Mouse (Mus musculus): ENCODE measurements around the gene Pmm2. TPM values are rescaled to one million over a fixed set of nuclear protein-coding genes. Genes with fewer than 3 reads are reported as not detected.
A peak's percentile ranks its signal among the peaks of the same experiment; 100 is the strongest.

Pmm2 gene
- 126 and 128 TPM in 2 replicates for polyA plus RNA-seq (2015; fragmentation: Nextera tagmentation; extraction: Ambion mirVana)

DNA sequence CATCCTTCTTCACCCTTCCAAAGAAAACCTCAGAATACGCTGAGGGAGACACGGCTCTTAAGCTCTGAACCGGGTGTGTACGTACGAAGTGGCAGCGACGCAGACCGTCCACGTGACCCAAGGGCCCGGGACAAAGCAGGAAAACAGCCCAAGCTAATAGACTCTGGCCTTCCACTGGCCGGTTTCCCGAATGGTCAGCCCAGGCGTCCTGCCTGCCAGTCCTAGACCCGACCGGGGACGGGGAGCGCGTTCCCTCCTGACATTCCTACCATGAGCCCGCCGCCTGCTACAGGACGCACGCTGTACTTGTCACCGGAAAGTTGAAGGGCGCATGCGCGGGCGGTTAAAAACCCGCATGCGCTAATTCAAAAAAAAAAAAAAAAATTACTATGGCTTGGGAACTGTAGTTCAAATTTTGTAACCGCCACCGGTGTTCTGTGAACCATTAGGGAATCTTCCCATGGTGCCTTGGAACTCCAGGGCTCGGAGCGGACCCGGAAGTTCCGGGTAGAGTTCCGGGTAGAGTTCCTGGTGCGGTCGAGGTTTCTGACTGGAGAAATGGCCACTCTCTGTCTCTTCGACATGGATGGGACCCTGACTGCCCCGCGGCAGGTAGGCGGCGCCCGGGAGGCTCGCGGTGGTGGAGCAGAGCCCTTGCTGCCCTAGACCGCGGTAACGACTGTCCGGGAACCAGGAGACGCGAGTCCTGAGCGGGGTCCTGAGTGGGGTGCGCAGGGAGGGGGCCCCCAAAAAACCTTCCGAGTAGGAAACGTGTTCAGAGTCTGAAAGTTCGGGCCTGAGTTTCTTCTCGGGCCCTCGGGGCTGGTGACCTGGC lies at the start of gene Pmm2, which contains the start of gene Tmem186:
Pmm2 (plus strand) TSS at position 458 of the 835 bp plus-strand sequence.
Tmem186 (minus strand) TSS at position 496 of the 835 bp plus-strand sequence.
- peak; percentile 88 for ATAC-seq
- H3K36me3 ChIP-seq (ENCODE audit: control insufficient read depth, insufficient read depth, low read length), result 0 out of 2 replicates have a peak, but pooled peaks cover 2% of the 10 kb centered on the region
- H3K4me3 ChIP-seq (ENCODE audit: low read length), result peak within 1 kb of the TSS; percentile 62
- WGBS, result under 1% methylated on average over 59 of the region's 59 CpGs
- peak within 1 kb of the TSS; percentile 83 for H3K9ac ChIP-seq (ENCODE audit: low read depth, low read length)
- H3K4me1 ChIP-seq (ENCODE audit: control insufficient read depth, insufficient read depth, low read length), result peaks cover 17% of the 10 kb centered on the region
- no peaks in the 10 kb centered on the region for H3K27me3 ChIP-seq (replicated peaks; ENCODE audit: control insufficient read depth, insufficient read depth, low read length)
- peak within 1 kb of the TSS; percentile 73 for H3K4me2 ChIP-seq (ENCODE audit: low read depth, low read length)
- peak within 1 kb of the TSS; percentile 86 for H3K27ac ChIP-seq (ENCODE audit: low read length)
- no peaks in the 10 kb centered on the region for H3K9me3 ChIP-seq (ENCODE audit: control insufficient read depth, low read length)

DNA sequence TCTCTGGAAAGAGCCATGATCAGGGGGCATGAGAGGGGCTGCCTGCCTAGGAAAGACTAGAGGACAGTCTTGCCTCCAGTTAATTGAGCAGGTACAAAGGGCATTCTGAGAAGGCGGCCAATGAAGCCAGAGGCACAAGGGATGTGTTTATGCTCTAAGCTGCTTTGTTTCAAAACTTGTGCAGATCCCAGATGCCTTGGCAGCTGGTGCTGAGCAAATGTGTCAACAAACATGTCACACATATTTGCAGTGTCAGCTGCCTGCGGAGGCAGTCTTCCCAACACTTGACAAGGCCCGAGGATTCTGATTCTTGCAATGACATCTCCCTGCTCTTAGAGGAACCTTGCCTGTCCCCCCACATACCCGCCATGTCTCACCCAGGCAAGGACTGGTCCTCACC lies 42.1 kb upstream of the Pmm2 start:
- no peak for ATAC-seq
- 60% methylated on average over 4 of the region's 4 CpGs for WGBS
- no peak overlapping the region for H3K9ac ChIP-seq (ENCODE audit: low read depth, low read length)
- H3K27me3 ChIP-seq (replicated peaks; ENCODE audit: control insufficient read depth, insufficient read depth, low read length), result no peaks in the 10 kb centered on the region
- H3K4me3 ChIP-seq (ENCODE audit: low read length), result no peak overlapping the region
- H3K4me1 ChIP-seq (ENCODE audit: control insufficient read depth, insufficient read depth, low read length), result 0 out of 2 replicates have a peak, but pooled peaks cover 2% of the 10 kb centered on the region
- no peak overlapping the region for H3K4me2 ChIP-seq (ENCODE audit: low read depth, low read length)
- H3K9me3 ChIP-seq (ENCODE audit: control insufficient read depth, low read length), result no peaks in the 10 kb centered on the region
- peaks cover 4% of the 10 kb centered on the region; the same call in 1 of the 2 replicates for H3K36me3 ChIP-seq (ENCODE audit: control insufficient read depth, insufficient read depth, low read length)
- no peak overlapping the region for H3K27ac ChIP-seq (ENCODE audit: low read length)

DNA sequence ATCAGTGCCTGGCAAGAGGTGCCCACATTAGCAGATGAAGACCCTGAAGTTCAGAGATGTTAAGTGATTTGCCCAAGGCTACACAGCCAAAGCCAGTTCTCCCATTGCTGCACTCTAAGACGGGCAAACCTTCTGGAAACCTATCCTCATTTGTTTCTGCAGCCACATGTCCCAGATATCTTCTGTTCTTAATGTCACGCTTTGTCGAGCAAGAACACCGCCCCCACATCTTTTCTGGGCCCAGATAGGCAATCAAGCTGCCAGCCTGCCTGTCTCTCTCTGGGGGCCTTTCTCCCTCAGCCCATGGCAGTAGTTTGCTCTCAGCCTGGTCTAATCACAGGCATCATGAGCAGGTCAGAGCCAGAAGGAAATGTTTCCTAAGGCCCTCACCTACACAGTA lies 41.1 kb upstream of the Pmm2 start:
- Histone ChIP-seq H3K4me2 (ENCODE audit: low read depth, low read length) (no peak overlapping the region), H3K9me3 (ENCODE audit: control insufficient read depth, low read length) (no peaks in the 10 kb centered on the region), H3K27me3 (replicated peaks; ENCODE audit: control insufficient read depth, insufficient read depth, low read length) (no peaks in the 10 kb centered on the region), H3K9ac (ENCODE audit: low read depth, low read length) (no peak overlapping the region), H3K4me3 (ENCODE audit: low read length) (no peak overlapping the region), H3K4me1 (ENCODE audit: control insufficient read depth, insufficient read depth, low read length) (0 out of 2 replicates have a peak, but pooled peaks cover 2% of the 10 kb centered on the region), H3K36me3 (ENCODE audit: control insufficient read depth, insufficient read depth, low read length) (peaks cover 4% of the 10 kb centered on the region; the same call in 1 of the 2 replicates), H3K27ac (ENCODE audit: low read length) (no peak overlapping the region)
- no peak for ATAC-seq
- 86% methylated on average over 4 of the region's 4 CpGs for WGBS

DNA sequence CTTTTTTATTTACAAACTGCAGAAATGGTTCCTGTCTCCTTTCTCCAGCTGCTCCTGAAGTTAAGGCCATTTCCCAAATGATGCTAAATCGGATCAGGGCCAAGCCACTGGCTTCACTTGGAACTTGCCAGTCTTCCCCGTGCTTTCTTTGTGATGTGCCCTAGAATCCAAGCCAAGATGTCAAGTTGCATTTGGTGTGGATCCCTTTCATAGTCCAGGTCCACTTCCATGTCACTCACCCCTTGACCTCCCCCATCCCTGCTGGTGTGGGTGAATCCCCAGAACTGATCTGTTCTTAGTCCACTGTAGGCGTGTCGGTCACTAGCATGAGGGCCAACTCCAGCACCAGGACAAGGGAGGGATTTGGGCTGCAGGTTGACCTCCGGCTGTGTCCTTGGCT lies 40.0 kb upstream of the Pmm2 start:
- no peaks in the 10 kb centered on the region for H3K9me3 ChIP-seq (ENCODE audit: control insufficient read depth, low read length)
- no peaks in the 10 kb centered on the region for H3K27me3 ChIP-seq (replicated peaks; ENCODE audit: control insufficient read depth, insufficient read depth, low read length)
- H3K27ac ChIP-seq (ENCODE audit: low read length), result no peak overlapping the region
- H3K4me2 ChIP-seq (ENCODE audit: low read depth, low read length), result no peak overlapping the region
- no peak overlapping the region for H3K9ac ChIP-seq (ENCODE audit: low read depth, low read length)
- no peak for ATAC-seq
- peaks cover 2% of the 10 kb centered on the region; the same call in 1 of the 2 replicates for H3K4me1 ChIP-seq (ENCODE audit: control insufficient read depth, insufficient read depth, low read length)
- H3K4me3 ChIP-seq (ENCODE audit: low read length), result no peak overlapping the region
- WGBS, result 90% methylated on average over 5 of the region's 5 CpGs
- 0 out of 2 replicates have a peak, but pooled peaks cover 4% of the 10 kb centered on the region for H3K36me3 ChIP-seq (ENCODE audit: control insufficient read depth, insufficient read depth, low read length)

DNA sequence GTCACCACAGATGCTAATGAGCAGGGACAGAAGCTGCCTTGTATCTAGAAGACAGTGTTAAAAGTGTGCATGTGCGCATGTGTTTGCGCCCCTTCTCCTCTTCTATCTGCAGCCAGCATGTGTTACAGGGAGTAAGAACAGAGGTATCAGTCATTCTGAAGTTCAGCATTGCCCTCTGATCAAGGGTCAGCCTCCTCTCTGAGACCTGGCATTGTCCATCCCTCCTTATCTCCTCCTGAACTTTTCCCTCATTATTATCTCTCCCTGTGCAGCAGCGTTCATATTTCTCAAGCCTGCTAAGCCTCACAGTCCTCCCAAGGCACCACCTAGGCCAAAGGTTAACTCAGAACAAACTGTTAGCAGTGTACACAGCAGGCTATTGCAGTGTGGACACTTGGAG lies 33.7 kb upstream of the Pmm2 start:
- H3K9me3 ChIP-seq (ENCODE audit: control insufficient read depth, low read length), result no peaks in the 10 kb centered on the region
- WGBS, result 58% methylated on average over 3 of the region's 3 CpGs
- H3K4me3 ChIP-seq (ENCODE audit: low read length), result no peak overlapping the region
- no peaks in the 10 kb centered on the region for H3K27me3 ChIP-seq (replicated peaks; ENCODE audit: control insufficient read depth, insufficient read depth, low read length)
- H3K9ac ChIP-seq (ENCODE audit: low read depth, low read length), result no peak overlapping the region
- ATAC-seq, result peak; percentile 96
- H3K4me1 ChIP-seq (ENCODE audit: control insufficient read depth, insufficient read depth, low read length), result peaks cover 2% of the 10 kb centered on the region; the same call in 1 of the 2 replicates
- H3K36me3 ChIP-seq (ENCODE audit: control insufficient read depth, insufficient read depth, low read length), result no peaks in the 10 kb centered on the region
- H3K4me2 ChIP-seq (ENCODE audit: low read depth, low read length), result no peak overlapping the region
- peak overlapping the region; percentile 80 for H3K27ac ChIP-seq (ENCODE audit: low read length)

DNA sequence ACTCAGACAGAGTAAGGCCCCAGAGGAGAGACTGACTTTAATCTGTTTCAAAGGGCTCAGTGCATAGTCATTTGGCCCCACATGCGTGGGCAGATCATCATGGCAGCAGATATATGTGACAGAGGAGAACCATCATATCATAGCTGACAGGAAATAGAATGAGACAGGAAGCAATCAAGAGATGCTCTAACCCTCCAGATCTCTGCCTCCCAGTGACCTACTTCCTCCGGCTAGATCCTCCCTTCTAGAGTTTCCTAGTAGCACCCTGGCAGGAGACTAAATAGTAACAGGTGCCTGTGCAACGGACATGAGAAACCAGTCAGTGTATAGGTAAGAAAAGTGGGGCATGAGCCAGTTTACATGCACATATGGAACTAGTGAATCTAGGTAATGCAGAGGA lies 27.1 kb upstream of the Pmm2 start:
- H3K36me3 ChIP-seq (ENCODE audit: control insufficient read depth, insufficient read depth, low read length), result 0 out of 2 replicates have a peak, but pooled peaks cover 6% of the 10 kb centered on the region
- H3K4me1 ChIP-seq (ENCODE audit: control insufficient read depth, insufficient read depth, low read length), result no peaks in the 10 kb centered on the region
- H3K9me3 ChIP-seq (ENCODE audit: control insufficient read depth, low read length), result no peaks in the 10 kb centered on the region; the same call in 1 of the 2 replicates
- H3K9ac ChIP-seq (ENCODE audit: low read depth, low read length), result no peak overlapping the region
- H3K4me3 ChIP-seq (ENCODE audit: low read length), result no peak overlapping the region
- ATAC-seq, result no peak
- 86% methylated on average over 3 of the region's 3 CpGs for WGBS
- no peak overlapping the region for H3K4me2 ChIP-seq (ENCODE audit: low read depth, low read length)
- no peak overlapping the region for H3K27ac ChIP-seq (ENCODE audit: low read length)
- H3K27me3 ChIP-seq (replicated peaks; ENCODE audit: control insufficient read depth, insufficient read depth, low read length), result no peaks in the 10 kb centered on the region

DNA sequence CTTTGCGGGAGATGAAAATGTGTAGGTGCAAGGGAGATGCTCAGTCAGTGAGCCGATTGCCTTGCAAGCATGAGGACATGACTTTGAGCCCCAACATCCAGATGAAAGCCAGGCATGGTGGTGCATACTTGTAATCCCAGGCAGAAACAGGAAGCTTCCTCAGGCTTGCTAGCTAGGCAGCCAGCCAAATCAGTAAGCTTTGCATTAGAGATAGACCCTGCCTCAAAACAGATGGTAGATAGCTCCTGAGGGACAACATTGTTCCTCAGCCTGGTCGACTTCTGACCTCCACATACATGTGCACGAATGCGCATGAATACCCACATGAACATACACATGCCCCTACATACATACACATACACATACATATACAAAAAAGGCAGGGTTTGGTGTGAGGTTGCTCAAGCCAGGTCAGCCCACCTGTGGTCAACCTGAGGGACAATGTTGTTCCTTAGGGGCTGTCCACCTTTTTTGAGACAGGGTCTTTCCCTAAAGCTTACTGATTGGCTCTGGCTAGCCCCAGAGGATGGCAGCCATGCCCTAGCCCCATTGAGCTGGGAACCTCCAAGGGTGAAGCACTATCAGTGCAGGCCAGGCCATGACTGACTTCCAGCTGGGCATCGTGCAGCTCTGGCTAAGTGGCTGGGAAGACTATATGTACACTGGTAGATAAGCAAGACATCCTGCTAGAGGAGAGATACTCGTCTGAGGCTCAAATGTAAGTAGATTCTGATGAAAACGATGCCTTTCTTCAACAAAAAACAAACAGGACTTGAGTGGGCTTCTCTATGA lies 25.1 kb upstream of the Pmm2 start:
- H3K9ac ChIP-seq (ENCODE audit: low read depth, low read length), result no peak overlapping the region
- no peak overlapping the region for H3K4me3 ChIP-seq (ENCODE audit: low read length)
- H3K4me2 ChIP-seq (ENCODE audit: low read depth, low read length), result no peak overlapping the region
- WGBS, result 84% methylated on average over 8 of the region's 8 CpGs
- H3K9me3 ChIP-seq (ENCODE audit: control insufficient read depth, low read length), result no peaks in the 10 kb centered on the region; the same call in 1 of the 2 replicates
- H3K4me1 ChIP-seq (ENCODE audit: control insufficient read depth, insufficient read depth, low read length), result no peaks in the 10 kb centered on the region
- 0 out of 2 replicates have a peak, but pooled peaks cover 6% of the 10 kb centered on the region for H3K36me3 ChIP-seq (ENCODE audit: control insufficient read depth, insufficient read depth, low read length)
- ATAC-seq, result peak; percentile 66
- H3K27ac ChIP-seq (ENCODE audit: low read length), result no peak overlapping the region
- H3K27me3 ChIP-seq (replicated peaks; ENCODE audit: control insufficient read depth, insufficient read depth, low read length), result no peaks in the 10 kb centered on the region

DNA sequence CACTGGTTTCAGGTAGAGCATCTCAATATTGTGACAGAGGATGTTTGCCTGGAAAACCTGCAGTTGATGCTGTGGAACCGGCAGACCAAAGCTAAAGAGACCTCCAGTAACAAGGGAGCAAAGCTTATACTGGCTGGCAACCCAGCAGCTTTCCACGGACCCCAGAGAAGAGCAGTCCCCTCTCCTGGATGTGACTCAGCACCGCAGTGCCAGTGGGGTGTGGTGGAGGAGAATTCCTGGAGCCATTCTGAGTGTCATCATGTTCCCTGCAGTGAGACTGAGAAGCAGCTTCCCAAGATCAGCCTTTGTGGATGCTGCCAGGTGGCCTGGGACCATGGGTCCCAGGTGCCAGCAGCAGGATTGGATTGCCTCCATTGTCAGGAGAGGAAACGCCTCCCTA lies 24.4 kb upstream of the Pmm2 start:
- H3K36me3 ChIP-seq (ENCODE audit: control insufficient read depth, insufficient read depth, low read length), result 0 out of 2 replicates have a peak, but pooled peaks cover 6% of the 10 kb centered on the region
- no peak overlapping the region for H3K4me3 ChIP-seq (ENCODE audit: low read length)
- no peak overlapping the region for H3K9ac ChIP-seq (ENCODE audit: low read depth, low read length)
- 0 out of 2 replicates have a peak, but pooled peaks have one; percentile 32 for ATAC-seq
- WGBS, result 85% methylated on average over 4 of the region's 4 CpGs
- no peaks in the 10 kb centered on the region; the same call in 1 of the 2 replicates for H3K9me3 ChIP-seq (ENCODE audit: control insufficient read depth, low read length)
- no peak overlapping the region for H3K27ac ChIP-seq (ENCODE audit: low read length)
- no peaks in the 10 kb centered on the region for H3K4me1 ChIP-seq (ENCODE audit: control insufficient read depth, insufficient read depth, low read length)
- H3K27me3 ChIP-seq (replicated peaks; ENCODE audit: control insufficient read depth, insufficient read depth, low read length), result no peaks in the 10 kb centered on the region
- H3K4me2 ChIP-seq (ENCODE audit: low read depth, low read length), result no peak overlapping the region

DNA sequence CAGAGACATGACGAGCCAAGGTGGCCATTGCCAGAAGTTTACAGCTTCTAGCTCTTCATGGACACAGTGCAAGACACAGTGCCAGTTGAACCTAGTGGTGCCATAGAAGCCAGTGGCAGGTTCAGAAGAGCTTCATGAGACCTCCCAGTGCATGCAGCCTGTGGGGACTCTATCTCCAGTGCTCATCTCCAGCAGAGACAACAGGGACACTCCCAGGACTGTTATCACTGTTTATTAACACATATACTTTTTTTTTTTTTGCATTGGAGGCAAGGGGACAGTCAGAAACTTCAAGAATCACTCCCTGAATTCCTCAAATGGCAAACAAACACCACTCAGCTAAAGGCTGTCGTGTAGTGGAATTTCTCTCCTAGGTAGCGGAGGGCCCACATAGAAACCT lies 24.0 kb upstream of the Pmm2 start:
- ATAC-seq, result no peak
- no peaks in the 10 kb centered on the region; the same call in 1 of the 2 replicates for H3K9me3 ChIP-seq (ENCODE audit: control insufficient read depth, low read length)
- no peaks in the 10 kb centered on the region for H3K27me3 ChIP-seq (replicated peaks; ENCODE audit: control insufficient read depth, insufficient read depth, low read length)
- H3K4me2 ChIP-seq (ENCODE audit: low read depth, low read length), result no peak overlapping the region
- H3K9ac ChIP-seq (ENCODE audit: low read depth, low read length), result no peak overlapping the region
- no peak overlapping the region for H3K4me3 ChIP-seq (ENCODE audit: low read length)
- 0 out of 2 replicates have a peak, but pooled peaks cover 6% of the 10 kb centered on the region for H3K36me3 ChIP-seq (ENCODE audit: control insufficient read depth, insufficient read depth, low read length)
- H3K4me1 ChIP-seq (ENCODE audit: control insufficient read depth, insufficient read depth, low read length), result no peaks in the 10 kb centered on the region
- 83% methylated on average over 3 of the region's 3 CpGs for WGBS
- H3K27ac ChIP-seq (ENCODE audit: low read length), result no peak overlapping the region

Measured in intestine, embryonic 16.5 days (tissue).